Mouse (Mus musculus): Measurements from ENCODE around the gene Tef. TPM values are rescaled to one million over a fixed set of nuclear protein-coding genes. Genes with fewer than 3 reads are reported as not detected.

Gene Tef
- total and polyA plus RNA-seq, 2 experiments from 2014 or later, result 30.4 to 64.1 TPM

GRCm38 (mm10) chr15:81871604-81872261, 69.5 kb downstream of the Tef start, which contains the start of gene Phf5a:
TSS of gene Phf5a (minus strand) at chr15:81871911.
- ATAC-seq (peak; percentile 93), DNase-seq (ENCODE audit: low spot score) (peak; percentile 98)
- no peak for TF ChIP-seq CTCF (IDR thresholded peaks at IDR 0.05; ENCODE audit: low read depth)
- Histone ChIP-seq H3K4me3 (ENCODE audit: low read length) (peak within 1 kb of the TSS; percentile 100), H3K9ac (replicated peaks; ENCODE audit: low read length) (peak within 1 kb of the TSS; percentile 91), H3K36me3 (ENCODE audit: insufficient read depth, low read length) (peaks cover 32% of the 10 kb centered on the region), H3K27ac (peak within 1 kb of the TSS; percentile 99), H3K4me2 (ENCODE audit: low read depth, low read length) (peak within 1 kb of the TSS; percentile 64), H3K9me3 (ENCODE audit: low read length) (no peaks in the 10 kb centered on the region), H3K27me3 (ENCODE audit: insufficient read depth, low read length) (no peaks in the 10 kb centered on the region), H3K4me1 (ENCODE audit: insufficient read depth, low read length) (peaks cover 8% of the 10 kb centered on the region; the same call in 1 of the 2 replicates)
- 0% methylated on average over 30 of the region's 30 CpGs for WGBS

GRCm38 (mm10) chr15:81872262-81873136, 70.3 kb downstream of the Tef start, which contains the start of gene Aco2:
TSS of gene Aco2 (plus strand) at chr15:81872309.
- TF ChIP-seq CTCF (IDR thresholded peaks at IDR 0.05; ENCODE audit: low read depth), result no peak
- peak within 1 kb of the TSS; percentile 99 for H3K27ac ChIP-seq
- peak within 1 kb of the TSS; percentile 64 for H3K4me2 ChIP-seq (ENCODE audit: low read depth, low read length)
- 1% methylated on average over 53 of the region's 53 CpGs for WGBS
- DNase-seq (ENCODE audit: low spot score) (peak; percentile 99), ATAC-seq (peak; percentile 91)
- H3K9ac ChIP-seq (replicated peaks; ENCODE audit: low read length), result peak within 1 kb of the TSS; percentile 91
- no peaks in the 10 kb centered on the region for H3K9me3 ChIP-seq (ENCODE audit: low read length)
- peaks cover 29% of the 10 kb centered on the region for H3K36me3 ChIP-seq (ENCODE audit: insufficient read depth, low read length)
- no peaks in the 10 kb centered on the region for H3K27me3 ChIP-seq (ENCODE audit: insufficient read depth, low read length)
- H3K4me3 ChIP-seq (ENCODE audit: low read length), result peak within 1 kb of the TSS; percentile 100
- H3K4me1 ChIP-seq (ENCODE audit: insufficient read depth, low read length), result peaks cover 8% of the 10 kb centered on the region; the same call in 1 of the 2 replicates

Other genes starting within 250 kb of the Tef start
- 44.0 and 51.5 TPM in 2 replicates for gene Ep300, start 217.1 kb upstream of the Tef start, total RNA-seq (2014; rRNA removed)
- 12.9 and 13.1 TPM in 2 replicates for gene Ep300, start 217.1 kb upstream of the Tef start, polyA plus RNA-seq (2015; fragmentation: Nextera tagmentation; extraction: Ambion mirVana)
- 29.9 and 31.4 TPM in 2 replicates for gene L3mbtl2, start 138.5 kb upstream of the Tef start, total RNA-seq (2014; rRNA removed)
- 27.1 and 27.6 TPM in 2 replicates for gene L3mbtl2, start 138.5 kb upstream of the Tef start, polyA plus RNA-seq (2015; fragmentation: Nextera tagmentation; extraction: Ambion mirVana)
- gene Chadl, start 105.1 kb upstream of the Tef start, total RNA-seq (2014; rRNA removed), result 43.1 and 64.4 TPM in 2 replicates
- gene Chadl, start 105.1 kb upstream of the Tef start, polyA plus RNA-seq (2015; fragmentation: Nextera tagmentation; extraction: Ambion mirVana), result 45.1 and 45.6 TPM in 2 replicates
- gene Zc3h7b, start 57.4 kb upstream of the Tef start, total RNA-seq (2014; rRNA removed), result 136 and 148 TPM in 2 replicates
- gene Zc3h7b, start 57.4 kb upstream of the Tef start, polyA plus RNA-seq (2015; fragmentation: Nextera tagmentation; extraction: Ambion mirVana), result 31.4 and 34.5 TPM in 2 replicates
- gene Rangap1, start 56.9 kb upstream of the Tef start, total RNA-seq (2014; rRNA removed), result 147 and 151 TPM in 2 replicates
- gene Rangap1, start 56.9 kb upstream of the Tef start, polyA plus RNA-seq (2015; fragmentation: Nextera tagmentation; extraction: Ambion mirVana), result 124 and 128 TPM in 2 replicates
- 12.9 and 13.9 TPM in 2 replicates for gene Tob2, start 56.4 kb downstream of the Tef start, total RNA-seq (2014; rRNA removed)
- gene Tob2, start 56.4 kb downstream of the Tef start, polyA plus RNA-seq (2015; fragmentation: Nextera tagmentation; extraction: Ambion mirVana), result 14.0 and 14.5 TPM in 2 replicates
- gene Phf5a, start 69.5 kb downstream of the Tef start, total RNA-seq (2014; rRNA removed), result 29.0 and 29.7 TPM in 2 replicates
- 102 and 110 TPM in 2 replicates for gene Phf5a, start 69.5 kb downstream of the Tef start, polyA plus RNA-seq (2015; fragmentation: Nextera tagmentation; extraction: Ambion mirVana)
- 536 and 538 TPM in 2 replicates for gene Aco2, start 69.9 kb downstream of the Tef start, total RNA-seq (2014; rRNA removed)
- gene Aco2, start 69.9 kb downstream of the Tef start, polyA plus RNA-seq (2015; fragmentation: Nextera tagmentation; extraction: Ambion mirVana), result 298 and 299 TPM in 2 replicates
- gene Polr3h, start 123.8 kb downstream of the Tef start, total RNA-seq (2014; rRNA removed), result 47.2 and 48.7 TPM in 2 replicates
- gene Polr3h, start 123.8 kb downstream of the Tef start, polyA plus RNA-seq (2015; fragmentation: Nextera tagmentation; extraction: Ambion mirVana), result 98.7 and 101 TPM in 2 replicates
- gene Csdc2, start 134.3 kb downstream of the Tef start, total RNA-seq (2014; rRNA removed), result 178 and 188 TPM in 2 replicates
- 239 and 269 TPM in 2 replicates for gene Csdc2, start 134.3 kb downstream of the Tef start, polyA plus RNA-seq (2015; fragmentation: Nextera tagmentation; extraction: Ambion mirVana)
- gene Pmm1, start 158.5 kb downstream of the Tef start, total RNA-seq (2014; rRNA removed), result 123 and 164 TPM in 2 replicates
- 140 and 142 TPM in 2 replicates for gene Pmm1, start 158.5 kb downstream of the Tef start, polyA plus RNA-seq (2015; fragmentation: Nextera tagmentation; extraction: Ambion mirVana)
- not detected in 2 replicates for gene 1700029P11Rik, start 178.1 kb downstream of the Tef start, total RNA-seq (2014; rRNA removed)
- gene 1700029P11Rik, start 178.1 kb downstream of the Tef start, polyA plus RNA-seq (2015; fragmentation: Nextera tagmentation; extraction: Ambion mirVana), result not detected in 2 replicates
- 18.5 and 20.1 TPM in 2 replicates for gene Xrcc6, start 185.4 kb downstream of the Tef start, total RNA-seq (2014; rRNA removed)
- 30.9 and 35.3 TPM in 2 replicates for gene Xrcc6, start 185.4 kb downstream of the Tef start, polyA plus RNA-seq (2015; fragmentation: Nextera tagmentation; extraction: Ambion mirVana)
- 29.9 and 32.1 TPM in 2 replicates for gene Desi1, start 231.4 kb downstream of the Tef start, total RNA-seq (2014; rRNA removed)
- 44.1 and 45.3 TPM in 2 replicates for gene Desi1, start 231.4 kb downstream of the Tef start, polyA plus RNA-seq (2015; fragmentation: Nextera tagmentation; extraction: Ambion mirVana)
- gene Snu13, start 245.2 kb downstream of the Tef start, total RNA-seq (2014; rRNA removed), result 222 and 236 TPM in 2 replicates
- gene Snu13, start 245.2 kb downstream of the Tef start, polyA plus RNA-seq (2015; fragmentation: Nextera tagmentation; extraction: Ambion mirVana), result 249 and 255 TPM in 2 replicates

Measured in hindbrain, postnatal 0 days (tissue).